Mouse (Mus musculus) gastrocnemius, adult 2 months (tissue): Measurements from ENCODE around the gene Flt3l. TPM values are rescaled to one million over a fixed set of nuclear protein-coding genes. Genes with fewer than 3 reads are reported as not detected.
A peak's percentile ranks its signal among the peaks of the same experiment; 100 is the strongest.

Source experiments
- DNase-seq: peaks from one replicate; pipeline ENCODE4 v3.0.0; 2022
- H3K27ac ChIP-seq: fragments of 200-600 bp; 2 replicates; pipeline ENCODE4 v1.8.1; 2022; ENCODE audit warnings: mild to moderate bottlenecking
- H3K4me3 ChIP-seq: fragments of 200-600 bp; 2 replicates; pipeline ENCODE4 v1.8.1; 2022; ENCODE audit warnings: mild to moderate bottlenecking, moderate library complexity
- CTCF ChIP-seq: fragments of 200-600 bp; IDR thresholded peaks from 2 replicates; pipeline ENCODE4 v1.8.1; 2022; ENCODE audit warnings: antibody characterized with exemption, mild to moderate bottlenecking, moderate library complexity
- intact Hi-C: fragments of 180-260 bp; cut with DNase I; formaldehyde crosslinking; loops from one replicate; pipeline ENCODE4 v1.15.1; 2025
- microRNA-seq: library from miRNA; unstranded; fragments of <30 nt; microRNA quantifications from one replicate; pipeline ENCODE4 v1.2.0, GENCODE M21; 2021
- total RNA-seq, 2 experiments: library from RNA; stranded (reverse); gene quantifications; 2 replicates each; pipeline ENCODE4 v1.2.3; 2021

Flt3l gene
- total RNA-seq, 2 experiments from 2014 or later = 2.2 to 3.3 TPM

DNA sequence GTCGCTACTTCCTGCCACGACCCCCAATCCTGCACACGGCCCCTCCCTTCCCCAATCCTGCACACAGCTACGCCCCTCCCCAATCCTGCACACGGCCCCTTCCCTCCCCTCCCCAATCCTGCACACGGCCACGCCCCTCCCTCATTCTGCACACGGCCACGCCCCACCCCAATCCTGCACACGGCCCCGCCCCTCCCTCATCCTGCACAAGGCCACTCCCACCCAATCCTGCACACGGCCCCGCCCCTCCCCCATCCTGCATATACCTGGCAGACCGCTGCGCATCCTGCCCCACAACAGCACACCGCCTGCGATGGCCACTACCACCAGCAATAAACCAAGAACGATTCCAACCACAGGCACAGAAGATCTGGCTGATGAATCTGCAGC is 42.7 kb downstream of the Flt3l start:
- Histone ChIP-seq H3K27ac (0 out of 2 replicates have a peak overlapping the region, but pooled peaks have one; percentile 12), H3K4me3 (no peak overlapping the region)
- intact Hi-C loops = no loop called here
- no peak for DNase-seq
- TF ChIP-seq CTCF = no peak

- DNase-seq = no peak
- Histone ChIP-seq H3K27ac (peak overlapping the region; percentile 46; the same call in 1 of the 2 replicates), H3K4me3 (no peak overlapping the region)
- intact Hi-C loops = no loop called here
- no peak for TF ChIP-seq CTCF
Measured at GRCm38 (mm10) chr7:45092828-45093515, 43.3 kb downstream of the Flt3l start.

DNA sequence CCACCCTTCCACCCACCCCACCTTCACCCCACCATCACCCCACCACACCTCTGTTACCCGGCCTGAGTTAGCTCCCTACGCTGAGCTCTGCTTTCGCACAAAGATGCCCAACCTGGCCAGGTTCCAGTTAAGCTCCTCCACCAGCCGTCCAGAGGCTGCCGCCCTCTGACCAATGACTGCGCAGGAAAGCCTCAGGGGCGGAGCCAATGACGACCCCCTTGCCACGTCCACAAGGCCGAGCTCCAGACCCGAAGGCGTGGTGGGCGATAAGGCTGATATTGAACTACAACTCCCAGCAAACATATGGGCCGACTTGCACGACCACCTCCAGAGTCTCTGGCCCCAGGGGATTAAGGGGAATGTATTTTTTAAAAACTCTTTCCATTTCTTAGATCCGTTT is 44.2 kb downstream of the Flt3l start, which contains the start of gene Rcn3:
Gene Rcn3 (minus strand): TSS at position 174 of the 400 bp plus-strand sequence.
- peak; percentile 90 for DNase-seq
- peak within 1 kb of the TSS; percentile 82 for H3K27ac ChIP-seq
- peak within 1 kb of the TSS; percentile 71 for H3K4me3 ChIP-seq
- no peak for TF ChIP-seq CTCF
- intact Hi-C loops = no loop called here

DNA sequence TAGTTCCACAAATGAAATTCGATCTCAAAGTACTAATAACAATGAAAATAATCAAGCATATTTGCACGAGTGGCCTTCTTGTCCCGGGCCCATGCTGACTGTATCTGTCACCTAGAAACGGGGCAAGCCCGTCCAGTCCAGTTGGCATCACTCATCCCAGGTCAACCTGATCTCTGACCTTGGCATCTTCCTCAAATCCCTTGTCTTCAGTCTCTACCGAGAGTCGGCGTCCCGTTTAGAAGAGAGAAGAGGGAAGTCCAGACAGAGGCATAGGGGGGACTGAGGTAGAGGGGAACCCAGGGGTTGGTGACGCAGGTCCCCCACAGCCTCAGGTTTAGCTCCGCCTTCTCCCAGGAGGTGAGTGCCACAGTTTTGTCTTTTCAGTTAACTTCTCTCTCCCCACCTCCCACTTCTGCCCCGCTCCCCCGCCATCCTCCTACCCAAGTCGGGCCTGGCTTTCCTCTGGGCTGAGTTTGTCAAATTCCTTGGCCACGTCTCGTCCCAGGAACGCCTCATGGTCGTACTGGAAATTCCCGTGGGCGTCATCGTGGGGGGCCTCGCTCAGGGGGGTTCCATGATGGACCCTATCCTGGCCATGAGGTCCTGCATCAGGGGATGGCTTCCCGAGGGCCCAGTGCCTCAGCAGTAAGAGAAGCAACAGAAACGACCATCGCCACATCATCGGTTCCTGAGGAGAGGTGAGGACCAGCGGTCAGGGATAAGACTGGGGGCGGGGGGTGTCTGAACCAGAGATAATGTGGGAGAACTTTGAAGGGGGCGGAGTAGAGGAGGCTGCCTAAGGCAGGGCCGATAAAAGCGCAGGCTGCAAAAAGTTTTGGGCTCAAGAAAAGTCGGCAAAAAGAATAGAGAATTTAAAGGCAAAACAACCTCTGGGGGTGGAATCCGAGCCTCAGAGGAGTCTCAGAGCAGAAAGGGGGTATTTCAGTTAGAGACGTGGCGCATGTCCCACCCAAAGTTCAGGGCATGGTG is 44.9 kb downstream of the Flt3l start:
- DNase-seq = peak; percentile 51
- H3K4me3 ChIP-seq = peak overlapping the region; percentile 71
- intact Hi-C loops = no loop called here

DNA sequence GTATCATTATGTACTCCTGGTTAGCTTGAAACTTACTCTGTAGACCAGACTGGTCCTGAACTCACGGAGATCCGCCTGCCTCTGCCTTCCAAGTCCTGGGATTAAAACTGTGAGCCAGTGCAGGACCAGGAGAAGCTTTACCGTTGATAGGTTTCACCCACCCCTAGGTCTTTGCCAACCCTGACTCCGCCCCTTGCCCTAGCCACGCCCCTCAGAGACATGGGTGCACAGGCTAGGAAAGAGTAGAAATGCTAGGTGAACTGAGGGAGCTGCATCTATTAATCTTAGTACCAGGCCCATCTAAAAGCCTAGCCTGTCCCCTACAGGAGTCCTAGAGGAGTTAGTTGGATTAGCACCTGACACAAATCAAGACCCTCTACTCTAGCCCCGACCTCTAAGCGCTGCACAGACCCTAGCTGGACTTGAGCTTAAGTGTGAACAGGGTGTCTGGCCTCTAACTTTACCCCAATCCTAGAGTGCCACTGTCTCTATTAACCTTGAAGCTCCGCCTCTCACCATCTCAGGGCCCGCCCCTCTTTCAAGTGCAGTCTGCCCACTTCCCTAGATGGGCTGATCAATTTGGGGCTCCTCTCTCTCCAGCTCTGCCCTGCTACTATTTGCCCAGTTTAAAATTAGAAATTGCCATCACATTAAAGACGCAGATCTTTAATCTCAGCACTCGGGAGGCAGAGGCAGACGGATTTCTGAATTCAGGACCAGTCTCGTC is 45.8 kb downstream of the Flt3l start:
- Histone ChIP-seq H3K27ac (peak overlapping the region; percentile 82), H3K4me3 (peak overlapping the region; percentile 71)
- intact Hi-C loops = no loop called here
- DNase-seq = no peak
- no peak for TF ChIP-seq CTCF

More for the DNA sequence above, 44.9 kb downstream of the Flt3l start:
- peak overlapping the region; percentile 82 for H3K27ac ChIP-seq
- no peak for TF ChIP-seq CTCF

DNA sequence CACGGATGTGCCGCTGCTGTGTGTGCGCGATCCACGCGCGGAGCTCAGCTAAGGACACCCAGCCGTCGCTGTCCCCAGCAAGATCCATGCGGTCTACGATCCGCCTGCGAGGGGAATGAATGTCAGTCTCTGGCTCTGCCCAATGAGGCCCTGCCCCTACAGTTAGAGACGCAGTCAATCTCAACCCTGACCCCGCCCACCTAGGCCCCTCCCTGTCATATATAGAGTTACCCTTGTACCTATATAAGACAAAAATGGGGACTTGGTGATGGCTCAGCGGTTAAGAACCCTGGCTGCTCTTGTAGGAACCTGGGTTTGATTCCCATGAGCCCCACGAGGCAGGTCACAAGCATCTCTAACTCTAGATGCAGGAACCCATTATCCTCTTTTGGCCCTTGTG is 47.6 kb downstream of the Flt3l start:
- no peak for TF ChIP-seq CTCF
- Histone ChIP-seq H3K4me3 (no peak overlapping the region), H3K27ac (no peak overlapping the region)
- intact Hi-C loops = no loop called here
- no peak for DNase-seq

GRCm38 (mm10) chr7:45086084-45086483 is 50.1 kb downstream of the Flt3l start:
- TF ChIP-seq CTCF = peak; percentile 9; the same call in 1 of the 2 replicates
- intact Hi-C loops = no loop called here
- no peak for DNase-seq
- Histone ChIP-seq H3K27ac (no peak overlapping the region), H3K4me3 (no peak overlapping the region)

GRCm38 (mm10) chr7:45083300-45083890 is 52.8 kb downstream of the Flt3l start:
- TF ChIP-seq CTCF = no peak
- peak overlapping the region; percentile 10 for H3K4me3 ChIP-seq
- DNase-seq = no peak
- intact Hi-C loops = loop anchor here (2.0 to 5.0 kb wide), 2 partner anchors 19 to 39 kb away; partner anchors contain the start of genes Fcgrt and Rps11
- H3K27ac ChIP-seq = peak overlapping the region; percentile 85

GRCm38 (mm10) chr7:45082401-45083299 is 53.6 kb downstream of the Flt3l start:
- no peak for TF ChIP-seq CTCF
- peak; percentile 76 for DNase-seq
- peak overlapping the region; percentile 50 for H3K4me3 ChIP-seq
- peak overlapping the region; percentile 85 for H3K27ac ChIP-seq
- intact Hi-C loops = loop anchor here (2.0 to 5.0 kb wide), 2 partner anchors 20 to 40 kb away; partner anchors contain the start of genes Fcgrt and Rps11

- intact Hi-C loops = loop anchor here (5.0 kb wide), 1 partner anchor 41 kb away; the partner anchor contains the start of gene Rps11
- TF ChIP-seq CTCF = no peak
Measured at GRCm38 (mm10) chr7:45081016-45081415, 55.2 kb downstream of the Flt3l start.

GRCm38 (mm10) chr7:45079856-45080255 is 56.4 kb downstream of the Flt3l start:
- peak; percentile 92 for TF ChIP-seq CTCF
- Histone ChIP-seq H3K27ac (peak overlapping the region; percentile 57), H3K4me3 (0 out of 2 replicates have a peak overlapping the region, but pooled peaks have one; percentile 27)
- DNase-seq = peak; percentile 93
- intact Hi-C loops = loop anchor here (1.0 to 5.0 kb wide), 3 partner anchors 42 to 119 kb away; partner anchors contain the start of genes Flt3l, Gm45713 and Rps11

More at GRCm38 (mm10) chr7:45081016-45081415, 55.2 kb downstream of the Flt3l start:
- Histone ChIP-seq H3K4me3 (no peak overlapping the region), H3K27ac (peak overlapping the region; percentile 85)
- DNase-seq = no peak

Small RNAs within 50 kb of the gene (microRNA-seq; reads per million reads assigned to microRNA genes)
- gene Mir150 = 1,419 reads per million, percentile 80 among the genes with 10 or more reads in this experiment
- 13.7 reads per million, percentile 11 among the genes with 10 or more reads in this experiment for gene Mir5121
- gene Mir7055 = not detected

Other genes starting within 250 kb of the Flt3l start
- gene Med25, start 243.7 kb downstream of the Flt3l start, total RNA-seq = 10 to 100 TPM; 53.1 to 68.5 TPM
- 10 to 100 TPM; 16.4 to 18.6 TPM for gene Fuz, start 240.4 kb downstream of the Flt3l start, total RNA-seq
- gene Ap2a1, start 206.9 kb downstream of the Flt3l start, total RNA-seq = 10 to 100 TPM; 59.1 to 62.6 TPM
- gene Tsks, start 193.2 kb downstream of the Flt3l start, total RNA-seq = not detected
- gene Cpt1c, start 161.6 kb downstream of the Flt3l start, total RNA-seq = 1 to 10 TPM in 1 of 2 experiments, under 1 TPM in 1; 0.92 to 2.3 TPM
- gene Prmt1, start 149.9 kb downstream of the Flt3l start, total RNA-seq = 100 to 1,000 TPM; 126 to 136 TPM
- gene Irf3, start 138.8 kb downstream of the Flt3l start, total RNA-seq = 10 to 100 TPM; 18.4 to 18.9 TPM
- 1 to 10 TPM; 7.6 to 9.7 TPM for gene Bcl2l12, start 137.7 kb downstream of the Flt3l start, total RNA-seq
- 10 to 100 TPM; 41.7 to 44.3 TPM for gene Scaf1, start 120.1 kb downstream of the Flt3l start, total RNA-seq
- gene Rras, start 118.5 kb downstream of the Flt3l start, total RNA-seq = 10 to 100 TPM; 22.6 to 25.5 TPM
- 10 to 100 TPM; 12.8 to 16.1 TPM for gene Prr12, start 83.6 kb downstream of the Flt3l start, total RNA-seq
- 10 to 100 TPM; 30.2 to 32.9 TPM for gene Nosip, start 74.0 kb downstream of the Flt3l start, total RNA-seq
- gene Prrg2, start 73.8 kb downstream of the Flt3l start, total RNA-seq = 10 to 100 TPM in 1 of 2 experiments, 1 to 10 TPM in 1; 8.1 to 11.0 TPM
- 10 to 100 TPM in 1 of 2 experiments, 1 to 10 TPM in 1; 7.2 to 20.2 TPM for gene Rcn3, start 44.2 kb downstream of the Flt3l start, total RNA-seq
- 10 to 100 TPM; 33.6 to 38.5 TPM for gene Fcgrt, start 32.6 kb downstream of the Flt3l start, total RNA-seq
- gene Rps11, start 12.0 kb downstream of the Flt3l start, total RNA-seq = 100 to 1,000 TPM; 457 to 518 TPM
- 100 to 1,000 TPM; 552 to 624 TPM for gene Rpl13a, start 7.7 kb downstream of the Flt3l start, total RNA-seq
- under 1 TPM in 1 of 2 experiments, not detected in 1; 0.26 TPM for gene Gm45713, start 201 bp downstream of the Flt3l start, total RNA-seq
- 10 to 100 TPM; 34.7 to 39.7 TPM for gene Pih1d1, start 17.9 kb upstream of the Flt3l start, total RNA-seq
- 10 to 100 TPM; 11.6 to 15.1 TPM for gene Aldh16a1, start 18.2 kb upstream of the Flt3l start, total RNA-seq
- gene Slc17a7, start 27.5 kb upstream of the Flt3l start, total RNA-seq = under 1 TPM; 0.31 to 0.36 TPM
- gene Gfy, start 43.1 kb upstream of the Flt3l start, total RNA-seq = not detected
- not detected for gene Pth2, start 44.6 kb upstream of the Flt3l start, total RNA-seq
- gene Ccdc155, start 68.5 kb upstream of the Flt3l start, total RNA-seq = not detected
- not detected for gene Dkkl1, start 75.7 kb upstream of the Flt3l start, total RNA-seq
- gene Tead2, start 79.3 kb upstream of the Flt3l start, total RNA-seq = 1 to 10 TPM; 2.6 to 4.1 TPM
- 1 to 10 TPM in 1 of 2 experiments, under 1 TPM in 1; 0.69 to 1.3 TPM for gene Cd37, start 102.7 kb upstream of the Flt3l start, total RNA-seq
- not detected for gene Slc6a16, start 104.7 kb upstream of the Flt3l start, total RNA-seq
- not detected for gene Slc6a21, start 141.1 kb upstream of the Flt3l start, total RNA-seq
- gene Trpm4, start 197.3 kb upstream of the Flt3l start, total RNA-seq = 10 to 100 TPM; 33.9 to 34.7 TPM
- gene Hrc, start 198.9 kb upstream of the Flt3l start, total RNA-seq = 1,000 to 10,000 TPM in 1 of 2 experiments, 100 to 1,000 TPM in 1; 818 to 1,018 TPM
- gene Ppfia3, start 230.6 kb upstream of the Flt3l start, total RNA-seq = under 1 TPM; 0.08 to 0.10 TPM
- not detected for gene Lin7b, start 234.2 kb upstream of the Flt3l start, total RNA-seq